Mouse (Mus musculus): Measurements from ENCODE around the gene Arl2.
"Not testable (repeated sequence)": the region's sequence is repeated elsewhere in the genome, so short reads cannot be mapped to it uniquely, and the experiment has no call there.

DNA sequence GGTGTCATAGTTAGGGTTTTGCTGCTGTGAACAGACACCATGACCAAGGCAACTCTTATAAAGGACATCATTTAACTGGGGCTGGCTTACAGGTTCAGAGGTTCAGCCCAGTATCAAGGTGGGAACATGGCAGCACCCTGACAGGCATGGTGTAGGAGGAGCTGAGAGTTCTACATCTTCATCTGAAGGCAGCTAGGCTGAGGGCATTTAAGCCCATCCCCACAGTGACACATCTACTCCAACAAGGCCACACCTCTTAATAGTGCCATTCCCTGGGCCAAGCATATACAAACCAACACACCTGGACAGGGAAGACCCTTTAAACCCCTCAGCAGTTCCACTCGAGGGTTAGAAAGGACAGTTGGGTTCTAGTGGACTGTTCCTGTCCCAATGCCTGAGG lies 8.2 kb downstream of the Arl2 start:
- TF ChIP-seq CTCF (IDR thresholded peaks at IDR 0.05; ENCODE audit: low read depth, low read length); POLR2A (IDR thresholded peaks at IDR 0.05; ENCODE audit: borderline replicate concordance, low read depth, low read length): not testable (repeated sequence)

Measured in bone marrow macrophage, adult 2 months (primary cell).